Mouse (Mus musculus): ENCODE data around the gene Capn3. TPM values are rescaled to one million over a fixed set of nuclear protein-coding genes. Genes with fewer than 3 reads are reported as not detected.

The Capn3 gene
- polyA plus RNA-seq, 1 experiment = 69.8 TPM

GRCm38 (mm10) chr2:120464091-120464490 is 8.3 kb downstream of the Capn3 start:
- H3K27ac ChIP-seq (ENCODE audit: control insufficient read depth, insufficient read depth, low read length) = no peak overlapping the region
- no peaks in the 10 kb centered on the region for H3K27me3 ChIP-seq (ENCODE audit: control insufficient read depth, insufficient read depth, low read length)
- H3K36me3 ChIP-seq (ENCODE audit: control insufficient read depth, insufficient read depth, low read length) = peaks cover 4% of the 10 kb centered on the region
- TF ChIP-seq POLR2A (IDR thresholded peaks at IDR 0.05; ENCODE audit: control insufficient read depth, extremely low read depth, insufficient read depth, low read length, poor library complexity) (no peak), CTCF (IDR thresholded peaks at IDR 0.05; ENCODE audit: borderline replicate concordance, control insufficient read depth, extremely low read depth, insufficient read depth, low read length, poor library complexity) (no peak)
- WGBS = 95% methylated on average over 8 of the region's 8 CpGs
- no peak overlapping the region for H3K4me3 ChIP-seq (ENCODE audit: control insufficient read depth, insufficient read depth, low read length)
- peaks cover 9% of the 10 kb centered on the region for H3K4me1 ChIP-seq (replicated peaks; ENCODE audit: control insufficient read depth, insufficient read depth, low read length)
- no peak for DNase-seq

GRCm38 (mm10) chr2:120464732-120465396 is 9.0 kb downstream of the Capn3 start:
- Histone ChIP-seq H3K36me3 (ENCODE audit: control insufficient read depth, insufficient read depth, low read length) (peaks cover 4% of the 10 kb centered on the region), H3K27ac (ENCODE audit: control insufficient read depth, insufficient read depth, low read length) (no peak overlapping the region), H3K4me3 (ENCODE audit: control insufficient read depth, insufficient read depth, low read length) (no peak overlapping the region), H3K27me3 (ENCODE audit: control insufficient read depth, insufficient read depth, low read length) (no peaks in the 10 kb centered on the region), H3K4me1 (replicated peaks; ENCODE audit: control insufficient read depth, insufficient read depth, low read length) (peaks cover 11% of the 10 kb centered on the region)
- 100% methylated on average over 2 of the region's 2 CpGs for WGBS
- no peak for DNase-seq
- TF ChIP-seq POLR2A (IDR thresholded peaks at IDR 0.05; ENCODE audit: control insufficient read depth, extremely low read depth, insufficient read depth, low read length, poor library complexity) (no peak), CTCF (IDR thresholded peaks at IDR 0.05; ENCODE audit: borderline replicate concordance, control insufficient read depth, extremely low read depth, insufficient read depth, low read length, poor library complexity) (no peak)

DNA sequence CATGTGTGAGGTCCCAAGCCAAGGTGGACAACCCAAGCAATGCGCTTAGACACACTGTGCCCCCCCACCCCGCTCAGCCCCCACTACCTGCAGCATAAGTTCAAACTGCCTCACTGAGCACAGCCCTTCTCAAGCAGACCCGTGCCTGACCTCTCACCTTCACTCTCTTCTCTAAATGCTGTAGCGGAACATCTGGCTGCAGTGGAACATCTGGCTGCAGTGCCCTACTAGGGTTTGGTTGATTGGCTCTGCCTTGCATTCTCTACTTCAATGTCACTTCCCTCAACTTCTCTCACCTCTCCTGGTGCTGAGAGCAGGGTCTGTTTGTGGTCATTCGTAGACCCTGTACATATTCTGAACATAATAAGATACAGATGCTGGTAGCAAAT is 9.6 kb downstream of the Capn3 start:
- 94% methylated on average over 5 of the region's 5 CpGs for WGBS
- H3K36me3 ChIP-seq (ENCODE audit: control insufficient read depth, insufficient read depth, low read length) = no peaks in the 10 kb centered on the region; the same call in 1 of the 2 replicates
- TF ChIP-seq CTCF (IDR thresholded peaks at IDR 0.05; ENCODE audit: borderline replicate concordance, control insufficient read depth, extremely low read depth, insufficient read depth, low read length, poor library complexity) (no peak), POLR2A (IDR thresholded peaks at IDR 0.05; ENCODE audit: control insufficient read depth, extremely low read depth, insufficient read depth, low read length, poor library complexity) (no peak)
- no peak overlapping the region for H3K27ac ChIP-seq (ENCODE audit: control insufficient read depth, insufficient read depth, low read length)
- H3K4me1 ChIP-seq (replicated peaks; ENCODE audit: control insufficient read depth, insufficient read depth, low read length) = peaks cover 14% of the 10 kb centered on the region
- no peak overlapping the region for H3K4me3 ChIP-seq (ENCODE audit: control insufficient read depth, insufficient read depth, low read length)
- DNase-seq = no peak
- H3K27me3 ChIP-seq (ENCODE audit: control insufficient read depth, insufficient read depth, low read length) = no peaks in the 10 kb centered on the region

GRCm38 (mm10) chr2:120468011-120468410 is 12.2 kb downstream of the Capn3 start:
- no peak for DNase-seq
- TF ChIP-seq CTCF (IDR thresholded peaks at IDR 0.05; ENCODE audit: borderline replicate concordance, control insufficient read depth, extremely low read depth, insufficient read depth, low read length, poor library complexity) (no peak), POLR2A (IDR thresholded peaks at IDR 0.05; ENCODE audit: control insufficient read depth, extremely low read depth, insufficient read depth, low read length, poor library complexity) (no peak)

DNA sequence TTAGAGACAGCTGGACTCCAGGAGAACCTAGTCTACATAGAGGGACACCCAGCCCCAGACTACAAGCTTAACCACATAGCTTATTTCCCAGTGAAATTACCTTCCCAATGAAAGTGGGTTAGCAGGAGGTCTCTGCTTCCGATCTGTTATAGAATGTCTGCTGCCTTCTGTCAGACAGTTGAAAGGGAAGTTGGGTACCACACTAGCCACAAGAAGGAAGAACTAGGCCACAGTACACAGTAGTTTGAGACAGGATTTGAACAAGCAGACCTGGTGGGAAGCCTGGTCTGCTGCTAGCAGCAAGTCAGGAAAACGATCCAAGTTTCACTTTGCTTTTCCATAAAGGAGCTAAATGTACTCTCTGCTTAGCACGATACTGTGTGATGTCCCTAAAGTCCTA is 13.4 kb downstream of the Capn3 start:
- H3K4me1 ChIP-seq (replicated peaks; ENCODE audit: control insufficient read depth, insufficient read depth, low read length) = peaks cover 18% of the 10 kb centered on the region
- H3K27ac ChIP-seq (ENCODE audit: control insufficient read depth, insufficient read depth, low read length) = no peak overlapping the region
- H3K36me3 ChIP-seq (ENCODE audit: control insufficient read depth, insufficient read depth, low read length) = no peaks in the 10 kb centered on the region
- no peak overlapping the region for H3K4me3 ChIP-seq (ENCODE audit: control insufficient read depth, insufficient read depth, low read length)
- TF ChIP-seq POLR2A (IDR thresholded peaks at IDR 0.05; ENCODE audit: control insufficient read depth, extremely low read depth, insufficient read depth, low read length, poor library complexity) = no peak
- TF ChIP-seq CTCF (IDR thresholded peaks at IDR 0.05; ENCODE audit: borderline replicate concordance, control insufficient read depth, extremely low read depth, insufficient read depth, low read length, poor library complexity) = no peak
- DNase-seq = peak; percentile 55
- no peaks in the 10 kb centered on the region for H3K27me3 ChIP-seq (ENCODE audit: control insufficient read depth, insufficient read depth, low read length)
- WGBS = 8% methylated on average over 3 of the region's 3 CpGs

More at GRCm38 (mm10) chr2:120468011-120468410, 12.2 kb downstream of the Capn3 start:
- H3K27ac ChIP-seq (ENCODE audit: control insufficient read depth, insufficient read depth, low read length) = no peak overlapping the region
- peaks cover 18% of the 10 kb centered on the region for H3K4me1 ChIP-seq (replicated peaks; ENCODE audit: control insufficient read depth, insufficient read depth, low read length)
- H3K36me3 ChIP-seq (ENCODE audit: control insufficient read depth, insufficient read depth, low read length) = no peaks in the 10 kb centered on the region
- no peak overlapping the region for H3K4me3 ChIP-seq (ENCODE audit: control insufficient read depth, insufficient read depth, low read length)
- H3K27me3 ChIP-seq (ENCODE audit: control insufficient read depth, insufficient read depth, low read length) = no peaks in the 10 kb centered on the region

DNA sequence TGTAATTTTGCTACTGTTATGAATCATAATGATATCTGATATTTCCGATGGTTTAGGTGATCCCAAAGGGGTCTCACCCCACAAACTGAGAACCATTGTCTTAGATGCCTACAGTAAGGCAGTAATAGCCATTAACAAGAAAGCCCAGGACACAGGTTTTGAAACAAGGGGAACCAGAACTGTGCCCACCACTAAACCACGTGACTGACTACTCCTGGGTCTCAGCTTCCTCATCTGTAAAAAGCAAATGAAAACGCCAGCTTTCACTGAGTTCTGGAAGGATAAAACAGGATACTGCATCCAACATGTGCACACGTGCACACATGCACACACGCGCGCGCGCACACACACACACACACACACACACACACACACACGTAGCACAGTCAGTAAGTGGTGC is 13.9 kb downstream of the Capn3 start:
- Histone ChIP-seq H3K27ac (ENCODE audit: control insufficient read depth, insufficient read depth, low read length) (no peak overlapping the region), H3K36me3 (ENCODE audit: control insufficient read depth, insufficient read depth, low read length) (no peaks in the 10 kb centered on the region), H3K4me3 (ENCODE audit: control insufficient read depth, insufficient read depth, low read length) (no peak overlapping the region), H3K4me1 (replicated peaks; ENCODE audit: control insufficient read depth, insufficient read depth, low read length) (peaks cover 18% of the 10 kb centered on the region), H3K27me3 (ENCODE audit: control insufficient read depth, insufficient read depth, low read length) (no peaks in the 10 kb centered on the region)
- no peak for DNase-seq
- 60% methylated on average over 10 of the region's 10 CpGs for WGBS
- TF ChIP-seq POLR2A (IDR thresholded peaks at IDR 0.05; ENCODE audit: control insufficient read depth, extremely low read depth, insufficient read depth, low read length, poor library complexity) (no peak), CTCF (IDR thresholded peaks at IDR 0.05; ENCODE audit: borderline replicate concordance, control insufficient read depth, extremely low read depth, insufficient read depth, low read length, poor library complexity) (no peak)

DNA sequence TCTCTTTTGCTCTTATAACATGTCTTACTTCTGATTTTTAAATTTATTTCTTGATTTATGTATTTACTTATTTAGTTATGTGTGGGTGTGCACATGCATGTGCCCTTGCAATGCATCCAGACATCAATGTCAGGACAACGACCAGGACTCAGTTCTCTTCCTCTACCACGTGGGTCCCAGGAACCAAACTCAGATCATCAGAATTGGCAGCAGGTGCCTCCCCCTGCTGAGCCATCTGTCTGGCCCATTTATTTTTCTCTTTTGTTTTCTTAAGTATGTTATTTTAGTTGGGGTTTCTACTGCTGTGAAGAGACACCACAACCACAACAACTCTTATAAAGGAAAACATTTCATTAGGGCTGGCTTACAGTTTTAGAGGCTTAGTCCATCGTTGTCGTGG is 15.0 kb downstream of the Capn3 start:
- Histone ChIP-seq H3K27ac (ENCODE audit: control insufficient read depth, insufficient read depth, low read length) (no peak overlapping the region), H3K36me3 (ENCODE audit: control insufficient read depth, insufficient read depth, low read length) (no peaks in the 10 kb centered on the region), H3K27me3 (ENCODE audit: control insufficient read depth, insufficient read depth, low read length) (no peaks in the 10 kb centered on the region), H3K4me1 (replicated peaks; ENCODE audit: control insufficient read depth, insufficient read depth, low read length) (peaks cover 18% of the 10 kb centered on the region), H3K4me3 (ENCODE audit: control insufficient read depth, insufficient read depth, low read length) (no peak overlapping the region)
- WGBS = 78% methylated on average over 4 of the region's 4 CpGs
- DNase-seq = no peak
- TF ChIP-seq CTCF (IDR thresholded peaks at IDR 0.05; ENCODE audit: borderline replicate concordance, control insufficient read depth, extremely low read depth, insufficient read depth, low read length, poor library complexity) (no peak), POLR2A (IDR thresholded peaks at IDR 0.05; ENCODE audit: control insufficient read depth, extremely low read depth, insufficient read depth, low read length, poor library complexity) (no peak)

Measured in thymus, adult 2 months (tissue).